Mouse (Mus musculus): ENCODE results near the gene Oxsm. TPM values are rescaled to one million over a fixed set of nuclear protein-coding genes. Genes with fewer than 3 reads are reported as not detected.

Oxsm gene
- polyA plus RNA-seq, 1 experiment from 2014 or later = 2.1 TPM

GRCm38 (mm10) chr14:16200969-16201638 lies 48.5 kb downstream of the Oxsm start:
- Histone ChIP-seq H3K4me2 (0 out of 2 replicates have a peak overlapping the region, but pooled peaks have one; percentile 1), H3K9ac (no peak overlapping the region), H3K4me3 (ENCODE audit: low read depth, low read length) (no peak overlapping the region), H3K27ac (ENCODE audit: low read depth) (no peak overlapping the region), H3K4me1 (ENCODE audit: insufficient read depth) (no peaks in the 10 kb centered on the region), H3K27me3 (ENCODE audit: insufficient read depth, low read length) (no peaks in the 10 kb centered on the region), H3K36me3 (ENCODE audit: insufficient read depth) (no peaks in the 10 kb centered on the region), H3K9me3 (ENCODE audit: low read depth, low read length) (no peaks in the 10 kb centered on the region)
- TF ChIP-seq CTCF (IDR thresholded peaks at IDR 0.05; ENCODE audit: low read depth) = no peak
- 32% methylated on average over 8 of the region's 8 CpGs for WGBS
- ATAC-seq (ENCODE audit: insufficient read depth) (peak; percentile 8; the same call in 1 of the 2 replicates), DNase-seq (peak; percentile 48)

- no peak for TF ChIP-seq CTCF (IDR thresholded peaks at IDR 0.05; ENCODE audit: low read depth)
- Histone ChIP-seq H3K36me3 (ENCODE audit: insufficient read depth) (no peaks in the 10 kb centered on the region), H3K4me2 (no peak overlapping the region), H3K27ac (ENCODE audit: low read depth) (no peak overlapping the region), H3K9me3 (ENCODE audit: low read depth, low read length) (no peaks in the 10 kb centered on the region), H3K4me1 (ENCODE audit: insufficient read depth) (no peaks in the 10 kb centered on the region), H3K4me3 (ENCODE audit: low read depth, low read length) (no peak overlapping the region), H3K27me3 (ENCODE audit: insufficient read depth, low read length) (no peaks in the 10 kb centered on the region), H3K9ac (no peak overlapping the region)
- WGBS = 51% methylated on average over 6 of the region's 6 CpGs
- ATAC-seq (ENCODE audit: insufficient read depth) (no peak), DNase-seq (no peak)
Measured at GRCm38 (mm10) chr14:16200220-16200912, 49.2 kb downstream of the Oxsm start.

- no peaks in the 10 kb centered on the region for H3K36me3 ChIP-seq (ENCODE audit: insufficient read depth)
- H3K4me3 ChIP-seq (ENCODE audit: low read depth, low read length) = no peak overlapping the region
- ATAC-seq (ENCODE audit: insufficient read depth) (no peak), DNase-seq (peak; percentile 75)
- no peaks in the 10 kb centered on the region for H3K27me3 ChIP-seq (ENCODE audit: insufficient read depth, low read length)
- H3K4me1 ChIP-seq (ENCODE audit: insufficient read depth) = no peaks in the 10 kb centered on the region
- H3K4me2 ChIP-seq = no peak overlapping the region
- no peak overlapping the region for H3K9ac ChIP-seq
- peak; percentile 51 for TF ChIP-seq CTCF (IDR thresholded peaks at IDR 0.05; ENCODE audit: low read depth)
- no peak overlapping the region for H3K27ac ChIP-seq (ENCODE audit: low read depth)
- no peaks in the 10 kb centered on the region for H3K9me3 ChIP-seq (ENCODE audit: low read depth, low read length)
- 39% methylated on average over 4 of the region's 4 CpGs for WGBS
Measured at GRCm38 (mm10) chr14:16196518-16196917, 53.1 kb downstream of the Oxsm start.

DNA sequence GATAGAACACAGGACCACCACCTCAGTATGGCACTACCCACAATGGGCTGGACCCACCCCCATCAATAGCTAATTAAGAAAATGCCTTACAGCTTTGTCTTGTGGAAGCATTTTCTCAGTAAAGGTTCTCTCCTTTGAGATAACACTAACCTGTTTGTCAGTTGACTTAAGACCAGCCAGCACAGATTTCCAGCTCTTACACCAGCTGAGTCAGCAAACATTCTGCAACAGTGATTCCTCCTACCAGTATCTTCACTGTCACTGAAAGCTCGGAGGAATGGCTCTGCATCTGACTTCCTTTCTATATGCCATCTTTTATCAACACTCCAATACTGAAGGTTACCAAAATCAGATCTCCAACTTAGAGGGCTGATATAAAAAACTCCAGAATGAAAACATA lies 54.1 kb downstream of the Oxsm start:
- no peaks in the 10 kb centered on the region for H3K4me1 ChIP-seq (ENCODE audit: insufficient read depth)
- H3K4me3 ChIP-seq (ENCODE audit: low read depth, low read length) = no peak overlapping the region
- no peak overlapping the region for H3K4me2 ChIP-seq
- DNase-seq = no peak
- no peak overlapping the region for H3K9ac ChIP-seq
- no peak overlapping the region for H3K27ac ChIP-seq (ENCODE audit: low read depth)
- H3K27me3 ChIP-seq (ENCODE audit: insufficient read depth, low read length) = no peaks in the 10 kb centered on the region
- no peaks in the 10 kb centered on the region for H3K36me3 ChIP-seq (ENCODE audit: insufficient read depth)
- ATAC-seq (ENCODE audit: insufficient read depth) = no peak
- no peaks in the 10 kb centered on the region for H3K9me3 ChIP-seq (ENCODE audit: low read depth, low read length)
- no peak for TF ChIP-seq CTCF (IDR thresholded peaks at IDR 0.05; ENCODE audit: low read depth)
- 27% methylated on average over 1 of the region's 1 CpGs for WGBS

GRCm38 (mm10) chr14:16194125-16194524 lies 55.5 kb downstream of the Oxsm start:
- no peak for TF ChIP-seq CTCF (IDR thresholded peaks at IDR 0.05; ENCODE audit: low read depth)
- Histone ChIP-seq H3K4me3 (ENCODE audit: low read depth, low read length) (no peak overlapping the region), H3K36me3 (ENCODE audit: insufficient read depth) (no peaks in the 10 kb centered on the region), H3K27ac (ENCODE audit: low read depth) (no peak overlapping the region), H3K9ac (no peak overlapping the region), H3K27me3 (ENCODE audit: insufficient read depth, low read length) (no peaks in the 10 kb centered on the region), H3K4me2 (no peak overlapping the region), H3K4me1 (ENCODE audit: insufficient read depth) (no peaks in the 10 kb centered on the region), H3K9me3 (ENCODE audit: low read depth, low read length) (no peaks in the 10 kb centered on the region)
- 68% methylated on average over 1 of the region's 1 CpGs for WGBS
- ATAC-seq (ENCODE audit: insufficient read depth) = no peak
- DNase-seq = no peak

- ATAC-seq (ENCODE audit: insufficient read depth) = no peak
- no peak for TF ChIP-seq CTCF (IDR thresholded peaks at IDR 0.05; ENCODE audit: low read depth)
- H3K9me3 ChIP-seq (ENCODE audit: low read depth, low read length) = no peaks in the 10 kb centered on the region
- WGBS = 61% methylated on average over 1 of the region's 1 CpGs
- H3K4me2 ChIP-seq = no peak overlapping the region
- H3K9ac ChIP-seq = no peak overlapping the region
- no peaks in the 10 kb centered on the region for H3K4me1 ChIP-seq (ENCODE audit: insufficient read depth)
- DNase-seq = no peak
- no peaks in the 10 kb centered on the region for H3K36me3 ChIP-seq (ENCODE audit: insufficient read depth)
- no peaks in the 10 kb centered on the region for H3K27me3 ChIP-seq (ENCODE audit: insufficient read depth, low read length)
- H3K27ac ChIP-seq (ENCODE audit: low read depth) = no peak overlapping the region
- H3K4me3 ChIP-seq (ENCODE audit: low read depth, low read length) = no peak overlapping the region
Measured at GRCm38 (mm10) chr14:16189142-16189541, 60.5 kb downstream of the Oxsm start.

Other genes with a start within 250 kb of the Oxsm start
- 29.9 and 30.4 TPM in 2 replicates for gene Ngly1, start 528 bp downstream of the Oxsm start, polyA plus RNA-seq (2014; fragmentation: Nextera tagmentation; extraction: Ambion mirVana)
- gene Top2b, start 115.4 kb upstream of the Oxsm start, polyA plus RNA-seq (2014; fragmentation: Nextera tagmentation; extraction: Ambion mirVana) = 101 and 103 TPM in 2 replicates

Data from lung, embryonic 14.5 days (tissue).